Mouse (Mus musculus) lung, adult 2 months (tissue): Measurements from ENCODE around the gene Nup93.

Experiments used
- CTCF ChIP-seq: fragments of 200-500 bp; IDR thresholded peaks from 2 replicates; pipeline ENCODE4 v1.5.1; 2011; ENCODE audit warnings: mild to moderate bottlenecking, low read length, control low read depth; ENCODE audit not compliant: insufficient read depth
- POLR2A ChIP-seq: fragments of 200-500 bp; IDR thresholded peaks from 2 replicates; pipeline ENCODE4 v1.6.1; 2011; ENCODE audit warnings: low read depth, mild to moderate bottlenecking, control low read depth, low read length, borderline replicate concordance; ENCODE audit errors: extremely low read depth

DNA sequence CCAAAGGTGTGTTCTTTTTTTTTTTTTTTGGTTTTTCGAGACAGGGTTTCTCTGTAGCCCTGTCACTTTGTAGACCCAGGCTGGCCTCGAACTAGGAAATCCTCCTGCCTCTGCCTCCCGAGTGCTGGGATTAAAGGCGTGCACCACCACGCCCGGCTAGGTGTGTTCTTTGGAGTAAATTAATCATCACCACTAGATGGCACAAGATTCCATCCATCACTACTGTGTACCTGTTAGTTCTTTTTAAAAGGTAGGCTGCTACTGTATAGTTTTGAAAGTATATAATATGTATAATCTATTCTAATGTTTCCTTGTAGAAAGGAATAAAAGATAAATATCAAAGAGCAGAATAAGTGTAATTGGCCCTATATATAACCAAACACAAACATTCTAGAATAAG is 63.9 kb downstream of the Nup93 start:
- TF ChIP-seq CTCF (no peak), POLR2A (no peak)
